Mouse (Mus musculus) gonadal fat pad, adult 2 months (tissue): Measurements from ENCODE around the gene AC109138.7. TPM values are rescaled to one million over a fixed set of nuclear protein-coding genes. Genes with fewer than 3 reads are reported as not detected.
"Not testable (repeated sequence)": the region's sequence is repeated elsewhere in the genome, so short reads cannot be mapped to it uniquely, and the experiment has no call there.

Source experiments
- DNase-seq: peaks from one replicate; pipeline ENCODE4 v3.0.0-alpha.2; 2012; ENCODE audit warnings: low read depth
- polyA plus RNA-seq: library from polyadenylated mRNA; depleted of rRNA; stranded (reverse); fragments of >200 nt; gene quantifications from 2 replicates; pipeline ENCODE4 v1.2.3, GENCODE M21; 2012; rRNA removed

The AC109138.7 gene
- polyA plus RNA-seq, 1 experiment = not detected

DNA sequence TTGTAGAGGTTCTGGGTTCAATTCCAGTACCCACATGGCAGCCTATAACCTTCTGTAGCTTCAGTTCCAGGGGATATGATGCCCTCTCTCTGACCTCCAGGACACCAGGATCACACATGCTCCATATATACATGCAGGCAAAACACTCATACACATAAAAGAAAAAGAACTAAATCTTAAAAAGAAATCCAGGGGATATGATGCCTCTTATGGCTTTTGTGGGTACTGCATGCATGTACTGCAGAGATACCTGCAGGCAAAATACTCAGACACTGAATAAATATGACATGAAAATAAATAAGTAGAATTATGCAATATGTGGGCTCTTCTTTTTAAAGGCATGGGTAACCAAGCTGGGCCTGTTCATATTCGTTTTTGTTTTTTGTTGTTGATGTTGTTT lies 32.9 kb downstream of the AC109138.7 start:
- no peak for DNase-seq

DNA sequence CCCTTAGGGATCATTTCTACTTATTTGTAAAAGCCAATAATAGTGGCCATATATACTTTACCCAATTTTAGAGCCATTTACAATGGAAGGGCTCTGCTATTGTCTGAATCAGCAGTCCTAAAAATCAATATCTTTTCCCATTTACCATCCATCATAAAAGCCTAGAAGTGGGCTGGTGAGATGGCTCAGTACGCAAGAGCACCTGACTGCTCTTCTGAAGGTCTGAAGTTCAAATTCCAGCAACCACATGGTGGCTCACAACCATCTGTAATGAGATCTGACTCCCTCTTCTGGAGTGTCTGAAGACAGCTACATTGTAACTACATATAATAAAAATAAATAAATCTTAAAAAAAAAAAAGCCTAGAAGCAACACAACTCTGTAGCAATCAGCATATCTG lies 34.5 kb downstream of the AC109138.7 start:
- not testable (repeated sequence) for DNase-seq

GRCm38 (mm10) chr19:4254230-4254629 lies 40.1 kb downstream of the AC109138.7 start:
- no peak for DNase-seq

DNA sequence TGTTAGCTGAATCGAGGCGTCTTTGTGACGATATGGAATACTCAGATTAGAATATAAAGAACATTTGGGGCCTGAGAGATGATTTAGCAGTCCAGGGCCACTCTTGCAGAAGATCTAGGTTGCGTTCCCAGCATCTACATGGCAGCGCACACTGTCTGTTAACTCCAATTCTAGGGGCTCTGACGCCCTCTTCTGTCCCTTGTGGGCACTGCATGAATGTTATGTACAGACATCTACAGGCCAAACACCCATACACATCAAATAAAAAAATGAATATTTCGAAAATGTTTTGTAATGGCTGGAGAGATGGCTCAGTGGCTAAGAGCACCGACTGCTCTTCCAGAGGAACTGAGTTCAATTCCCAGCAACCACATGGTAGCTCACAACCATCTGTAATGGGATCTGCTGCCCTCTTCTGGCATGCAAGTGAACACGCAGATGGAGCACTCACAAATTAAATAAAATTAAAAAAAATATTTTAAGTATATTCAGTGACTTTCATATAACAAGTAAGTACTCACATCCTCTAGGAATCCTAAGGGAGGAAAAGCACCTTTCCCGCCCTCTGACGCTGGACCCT lies 41.5 kb downstream of the AC109138.7 start:
- DNase-seq = no peak

DNA sequence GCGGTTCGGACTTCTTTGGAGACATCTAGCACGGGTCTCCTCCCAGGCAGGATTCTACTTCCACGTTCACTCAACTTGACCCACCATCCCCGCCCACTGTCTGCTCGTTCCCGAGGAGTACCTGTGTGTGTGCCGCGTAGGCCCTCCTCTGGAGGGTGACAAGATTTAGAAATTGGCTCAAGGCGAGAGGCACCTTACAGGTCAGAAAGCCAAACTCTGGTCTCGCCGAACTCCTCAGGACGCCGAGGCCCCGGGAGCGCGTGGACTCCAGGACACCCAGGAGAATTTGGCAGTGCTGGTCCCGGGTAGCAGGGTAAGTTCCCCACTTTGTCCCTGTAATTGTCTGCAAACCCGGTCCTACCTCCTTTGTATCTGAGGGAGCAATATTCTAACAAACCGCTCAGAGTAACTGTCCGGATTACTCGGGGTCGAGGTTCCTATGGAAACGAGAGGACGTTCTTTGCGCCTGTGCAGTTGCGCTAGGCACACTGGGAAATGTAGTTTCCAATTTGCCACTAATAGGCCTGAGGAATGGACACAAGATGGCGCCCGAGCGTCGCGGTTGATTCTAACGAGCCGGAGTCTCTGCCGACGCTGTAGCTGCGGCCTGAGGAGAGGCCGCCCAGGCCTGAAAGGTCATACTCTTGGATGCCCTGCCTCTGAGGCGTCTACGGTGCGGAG lies 43.2 kb downstream of the AC109138.7 start:
- DNase-seq = peak; percentile 36

GRCm38 (mm10) chr19:4257897-4258252 lies 43.7 kb downstream of the AC109138.7 start:
- no peak for DNase-seq

GRCm38 (mm10) chr19:4261038-4261698 lies 47.0 kb downstream of the AC109138.7 start:
- no peak for DNase-seq

DNA sequence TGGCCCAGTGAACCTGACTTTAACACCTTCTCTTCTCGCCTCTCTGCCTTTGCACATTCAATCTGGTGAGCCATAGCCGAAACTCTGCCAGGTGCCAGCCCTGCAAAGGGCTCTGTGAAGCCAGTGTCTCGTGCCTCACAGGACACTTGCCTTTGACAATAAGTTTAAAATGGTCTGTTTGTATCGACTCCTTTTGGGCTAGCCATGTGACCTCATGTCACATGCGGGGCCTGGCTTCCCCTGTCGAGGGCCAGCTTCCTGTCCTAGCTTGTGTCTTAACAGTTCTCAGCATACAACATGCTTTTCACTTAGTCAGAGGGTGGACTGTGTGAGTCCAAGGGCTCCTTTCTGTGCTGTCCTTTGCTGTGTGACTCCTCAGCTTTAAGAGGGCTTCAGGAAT lies 48.6 kb downstream of the AC109138.7 start:
- DNase-seq = no peak

- DNase-seq = no peak
Observed at GRCm38 (mm10) chr19:4263702-4264101, 49.5 kb downstream of the AC109138.7 start.

DNA sequence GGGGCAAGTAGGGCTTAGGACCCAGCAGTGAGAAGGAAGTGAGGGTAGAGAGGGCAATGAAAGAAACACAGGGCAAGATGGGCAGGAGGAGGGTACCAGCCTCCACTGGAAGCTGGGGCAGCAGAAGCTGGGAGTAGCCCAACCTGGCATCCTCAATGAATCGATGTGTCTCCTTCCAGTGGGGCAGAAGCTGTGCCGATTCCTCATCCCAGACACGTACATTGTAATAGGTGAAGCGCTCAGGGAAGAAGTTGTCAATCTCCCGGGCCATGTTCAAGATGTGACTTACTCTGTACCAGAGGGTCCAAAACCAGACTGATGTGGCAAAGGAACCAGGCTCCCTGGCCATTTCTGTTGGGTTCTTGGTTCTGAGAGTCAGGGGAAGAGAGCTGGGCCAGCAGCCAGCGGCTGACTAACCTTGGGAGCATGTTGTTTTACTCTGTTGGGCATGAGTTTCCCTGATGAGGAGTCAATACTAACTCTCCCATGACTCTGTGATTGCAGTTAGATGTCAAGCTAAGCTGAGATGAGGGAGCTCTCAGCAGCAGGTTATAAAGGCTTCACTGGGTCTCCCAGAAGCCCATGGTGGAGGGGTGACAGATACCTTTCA lies 50.1 kb downstream of the AC109138.7 start:
- no peak for DNase-seq

DNA sequence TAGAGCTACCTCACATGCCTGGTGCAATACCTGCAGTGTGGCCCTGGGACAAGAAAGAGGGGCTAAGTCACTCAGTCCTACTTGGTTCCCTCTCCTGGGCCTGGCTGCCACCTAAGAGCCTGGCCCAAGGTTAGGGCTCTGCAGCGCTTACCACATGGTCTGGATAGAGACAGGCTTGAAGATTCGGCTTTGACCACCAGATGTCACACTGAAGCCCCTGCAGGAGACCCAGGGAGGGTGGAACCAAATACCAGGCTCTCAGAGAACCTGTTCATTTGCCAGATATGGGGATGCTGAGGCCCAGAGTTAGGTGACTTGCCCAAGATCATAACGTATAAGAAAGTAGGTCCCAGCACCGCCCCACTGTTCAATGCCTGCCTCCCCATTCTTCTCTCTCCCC lies 51.8 kb downstream of the AC109138.7 start:
- no peak for DNase-seq

- DNase-seq = peak; percentile 52
Observed at GRCm38 (mm10) chr19:4268566-4269361, 54.6 kb downstream of the AC109138.7 start, which contains the start of gene Ssh3. Gene Ssh3 (minus strand): TSS chr19:4269180.

GRCm38 (mm10) chr19:4270187-4270586 lies 56.0 kb downstream of the AC109138.7 start:
- DNase-seq = no peak

GRCm38 (mm10) chr19:4270972-4271371 lies 56.8 kb downstream of the AC109138.7 start:
- DNase-seq = no peak

- DNase-seq = no peak
Observed at GRCm38 (mm10) chr19:4279487-4279886, 65.3 kb downstream of the AC109138.7 start.

DNA sequence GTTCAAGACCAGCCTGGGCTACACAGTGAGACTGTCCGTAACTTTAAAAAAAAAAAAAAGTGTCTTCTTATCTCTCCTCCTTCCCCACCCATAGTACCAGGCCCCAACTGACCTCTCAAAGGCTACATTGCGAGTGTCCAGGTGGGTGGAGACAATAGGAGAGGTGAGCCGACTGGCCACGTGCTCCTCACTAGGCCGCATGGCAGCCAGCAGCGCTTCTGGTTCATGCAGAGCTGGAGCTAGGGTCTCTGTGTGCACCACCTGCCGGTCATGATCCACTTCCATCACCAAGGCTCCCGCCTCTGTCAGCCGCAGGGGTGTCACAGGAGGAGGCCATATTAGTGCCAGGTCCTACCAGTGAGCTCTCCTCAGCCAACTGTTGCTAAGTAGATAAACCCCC lies 66.3 kb downstream of the AC109138.7 start:
- DNase-seq = no peak

Other genes starting within 250 kb of the AC109138.7 start
- 20.1 and 30.9 TPM in 2 replicates for gene Aldh3b2, start 242.0 kb upstream of the AC109138.7 start, polyA plus RNA-seq
- gene Acy3, start 227.8 kb upstream of the AC109138.7 start, polyA plus RNA-seq = 45.4 and 50.9 TPM in 2 replicates
- gene Tbx10, start 221.6 kb upstream of the AC109138.7 start, polyA plus RNA-seq = not detected in 2 replicates
- gene Nudt8, start 213.8 kb upstream of the AC109138.7 start, polyA plus RNA-seq = 10.2 and 19.7 TPM in 2 replicates
- 1.3 and 1.4 TPM in 2 replicates for gene Gm49405, start 213.7 kb upstream of the AC109138.7 start, polyA plus RNA-seq
- gene Doc2g, start 211.0 kb upstream of the AC109138.7 start, polyA plus RNA-seq = 5.5 and 6.1 TPM in 2 replicates
- gene Ndufv1, start 201.6 kb upstream of the AC109138.7 start, polyA plus RNA-seq = 152 and 165 TPM in 2 replicates
- gene Gstp1, start 176.4 kb upstream of the AC109138.7 start, polyA plus RNA-seq = 787 and 813 TPM in 2 replicates
- 14.7 and 39.9 TPM in 2 replicates for gene Gstp2, start 168.3 kb upstream of the AC109138.7 start, polyA plus RNA-seq
- 0.93 and 3.0 TPM in 2 replicates for gene Gstp3, start 154.8 kb upstream of the AC109138.7 start, polyA plus RNA-seq
- not detected in 2 replicates for gene Cabp2, start 132.8 kb upstream of the AC109138.7 start, polyA plus RNA-seq
- 162 and 208 TPM in 2 replicates for gene Cdk2ap2, start 117.2 kb upstream of the AC109138.7 start, polyA plus RNA-seq
- gene Pitpnm1, start 114.4 kb upstream of the AC109138.7 start, polyA plus RNA-seq = 68.4 and 81.9 TPM in 2 replicates
- 99.1 and 121 TPM in 2 replicates for gene Aip, start 88.5 kb upstream of the AC109138.7 start, polyA plus RNA-seq
- 0.20 and 0.39 TPM in 2 replicates for gene Gpr152, start 74.6 kb upstream of the AC109138.7 start, polyA plus RNA-seq
- 0.15 and 0.28 TPM in 2 replicates for gene Cabp4, start 70.3 kb upstream of the AC109138.7 start, polyA plus RNA-seq
- 251 and 287 TPM in 2 replicates for gene Coro1b, start 65.7 kb upstream of the AC109138.7 start, polyA plus RNA-seq
- 5.8 and 5.9 TPM in 2 replicates for gene Ptprcap, start 60.8 kb upstream of the AC109138.7 start, polyA plus RNA-seq
- 31.1 and 32.0 TPM in 2 replicates for gene Rps6kb2, start 51.0 kb upstream of the AC109138.7 start, polyA plus RNA-seq
- 8.4 and 10.0 TPM in 2 replicates for gene Carns1, start 38.9 kb upstream of the AC109138.7 start, polyA plus RNA-seq
- gene Tbc1d10c, start 23.1 kb upstream of the AC109138.7 start, polyA plus RNA-seq = 3.6 and 4.5 TPM in 2 replicates
- 570 and 585 TPM in 2 replicates for gene Ppp1ca, start 22.3 kb upstream of the AC109138.7 start, polyA plus RNA-seq
- 27.3 and 31.9 TPM in 2 replicates for gene Rad9a, start 12.7 kb upstream of the AC109138.7 start, polyA plus RNA-seq
- gene Clcf1, start 119 bp upstream of the AC109138.7 start, polyA plus RNA-seq = 6.6 and 7.9 TPM in 2 replicates
- gene Pold4, start 17.5 kb downstream of the AC109138.7 start, polyA plus RNA-seq = 111 and 164 TPM in 2 replicates
- gene Ssh3, start 54.8 kb downstream of the AC109138.7 start, polyA plus RNA-seq = 87.3 and 91.4 TPM in 2 replicates
- gene Ankrd13d, start 68.8 kb downstream of the AC109138.7 start, polyA plus RNA-seq = 12.6 and 13.7 TPM in 2 replicates
- gene Grk2, start 91.9 kb downstream of the AC109138.7 start, polyA plus RNA-seq = 74.0 and 79.1 TPM in 2 replicates
- 119 and 122 TPM in 2 replicates for gene Kdm2a, start 183.9 kb downstream of the AC109138.7 start, polyA plus RNA-seq
- gene Rhod, start 225.1 kb downstream of the AC109138.7 start, polyA plus RNA-seq = 18.6 and 26.0 TPM in 2 replicates